Mouse (Mus musculus): ENCODE results near the gene Pilrb1.

- TF ChIP-seq CTCF (IDR thresholded peaks at IDR 0.05; ENCODE audit: extremely low read depth, insufficient read depth, insufficient read length, insufficient replicate concordance) (no peak), POLR2A (IDR thresholded peaks at IDR 0.05; ENCODE audit: low read depth, low read length) (no peak)
These were observed 25.4 kb upstream of the Pilrb1 start for GRCm38 (mm10) chr5:137883345-137883744.

Data from spleen, adult 2 months (tissue).